Mouse (Mus musculus) intestine, embryonic 14.5 days (tissue): ENCODE data around the gene Dzip1l. TPM values are rescaled to one million over a fixed set of nuclear protein-coding genes. Genes with fewer than 3 reads are reported as not detected.
A peak's percentile ranks its signal among the peaks of the same experiment; 100 is the strongest.

Experiments
- ATAC-seq: fragments of 200-750 bp; cut with Nextera tagmentation; replicated peaks from 2 replicates; pipeline ENCODE4 v1.8.0; 2017; ENCODE audit warnings: low read depth, moderate number of reproducible peaks, moderate TSS enrichment, moderate library complexity; ENCODE audit not compliant: low FRiP score, low TSS enrichment
- DNase-seq: peaks from one replicate; pipeline ENCODE4 v3.0.0-alpha.2; 2018; ENCODE audit warnings: low spot score
- H3K27ac ChIP-seq: fragments of 300-500 bp; sonication (generic); 2 replicates; pipeline ENCODE4 v1.5.1; 2014; ENCODE audit warnings: low read depth, mild to moderate bottlenecking, control low read depth
- H3K27me3 ChIP-seq: fragments of 300-500 bp; sonication (generic); replicated peaks from 2 replicates; pipeline ENCODE4 v1.6.1; 2014; ENCODE audit warnings: low read length, control low read depth; ENCODE audit not compliant: control insufficient read depth, insufficient read depth
- H3K36me3 ChIP-seq: fragments of 300-500 bp; sonication (generic); 2 replicates; pipeline ENCODE4 v1.6.1; 2014; ENCODE audit warnings: low read length, control low read depth; ENCODE audit not compliant: control insufficient read depth, insufficient read depth
- H3K4me1 ChIP-seq: fragments of 300-500 bp; sonication (generic); replicated peaks from 2 replicates; pipeline ENCODE4 v1.6.1; 2014; ENCODE audit warnings: low read length, control low read depth, mixed read lengths; ENCODE audit not compliant: control insufficient read depth, insufficient read depth
- H3K4me2 ChIP-seq: fragments of 300-500 bp; sonication (generic); 2 replicates; pipeline ENCODE4 v1.6.1; 2014; ENCODE audit warnings: low read length
- H3K4me3 ChIP-seq: fragments of 300-500 bp; sonication (generic); 2 replicates; pipeline ENCODE4 v1.5.1; 2014; ENCODE audit warnings: low read depth, low read length, control low read depth, mixed read lengths
- H3K9ac ChIP-seq: fragments of 300-500 bp; sonication (generic); 2 replicates; pipeline ENCODE4 v1.6.1; 2014; ENCODE audit warnings: mild to moderate bottlenecking, low read length
- H3K9me3 ChIP-seq: fragments of 300-500 bp; sonication (generic); 2 replicates; pipeline ENCODE4 v1.6.1; 2016; ENCODE audit warnings: low read length, control low read depth; ENCODE audit not compliant: control insufficient read depth
- WGBS: fragments of 180-500 bp; shearing (Covaris S2); extraction: QIAGEN DNeasy Blood & Tissue Kit; methylation state at CpG from one replicate; pipeline ENCODE4 v1.1.7; 2014; 5-methylcytosine and 5-hydroxymethylcytosine counted together
- polyA plus RNA-seq: library from polyadenylated mRNA; unstranded; fragments of >200 nt; fragmentation: Nextera tagmentation; extraction: Ambion mirVana; gene quantifications from 2 replicates; pipeline ENCODE4 v1.2.1, GENCODE M21; 2014

Gene Dzip1l
- polyA plus RNA-seq, 1 experiment from 2014 or later: 14.3 TPM

GRCm38 (mm10) chr9:99694961-99695360, 65.7 kb downstream of the Dzip1l start:
- Histone ChIP-seq H3K4me1 (no peaks in the 10 kb centered on the region), H3K27ac (no peak overlapping the region), H3K4me2 (no peak overlapping the region), H3K9ac (no peak overlapping the region), H3K36me3 (no peaks in the 10 kb centered on the region), H3K9me3 (no peaks in the 10 kb centered on the region), H3K4me3 (no peak overlapping the region), H3K27me3 (no peaks in the 10 kb centered on the region)
- 62% methylated on average over 7 of the region's 7 CpGs for WGBS
- ATAC-seq: no peak
- no peak for DNase-seq

GRCm38 (mm10) chr9:99699752-99700389, 70.6 kb downstream of the Dzip1l start:
- WGBS: 81% methylated on average over 2 of the region's 2 CpGs
- Histone ChIP-seq H3K36me3 (no peaks in the 10 kb centered on the region), H3K4me2 (no peak overlapping the region), H3K27me3 (no peaks in the 10 kb centered on the region), H3K9me3 (no peaks in the 10 kb centered on the region), H3K4me3 (no peak overlapping the region), H3K27ac (no peak overlapping the region), H3K4me1 (no peaks in the 10 kb centered on the region), H3K9ac (no peak overlapping the region)
- ATAC-seq: no peak
- DNase-seq: no peak

- no peak for ATAC-seq
Measured at GRCm38 (mm10) chr9:99701187-99701586, 71.9 kb downstream of the Dzip1l start.

GRCm38 (mm10) chr9:99702215-99702614, 72.9 kb downstream of the Dzip1l start:
- Histone ChIP-seq H3K27ac (no peak overlapping the region), H3K9me3 (no peaks in the 10 kb centered on the region), H3K4me1 (no peaks in the 10 kb centered on the region), H3K36me3 (no peaks in the 10 kb centered on the region), H3K4me3 (no peak overlapping the region), H3K27me3 (no peaks in the 10 kb centered on the region), H3K9ac (no peak overlapping the region), H3K4me2 (no peak overlapping the region)
- DNase-seq (no peak), ATAC-seq (0 out of 2 replicates have a peak, but pooled peaks have one; percentile 27)
- 75% methylated on average over 6 of the region's 6 CpGs for WGBS

More at GRCm38 (mm10) chr9:99701187-99701586, 71.9 kb downstream of the Dzip1l start:
- WGBS: 84% methylated on average over 2 of the region's 2 CpGs
- Histone ChIP-seq H3K4me2 (no peak overlapping the region), H3K36me3 (no peaks in the 10 kb centered on the region), H3K27me3 (no peaks in the 10 kb centered on the region), H3K4me1 (no peaks in the 10 kb centered on the region), H3K27ac (no peak overlapping the region), H3K4me3 (no peak overlapping the region), H3K9me3 (no peaks in the 10 kb centered on the region), H3K9ac (no peak overlapping the region)
- DNase-seq: no peak

GRCm38 (mm10) chr9:99703711-99704110, 74.4 kb downstream of the Dzip1l start:
- H3K4me1 ChIP-seq: no peaks in the 10 kb centered on the region
- H3K4me3 ChIP-seq: no peak overlapping the region
- no peaks in the 10 kb centered on the region for H3K27me3 ChIP-seq
- H3K27ac ChIP-seq: no peak overlapping the region
- no peaks in the 10 kb centered on the region for H3K36me3 ChIP-seq
- no peak overlapping the region for H3K4me2 ChIP-seq
- ATAC-seq: no peak
- 76% methylated on average over 6 of the region's 6 CpGs for WGBS
- no peak for DNase-seq
- H3K9me3 ChIP-seq: no peaks in the 10 kb centered on the region
- no peak overlapping the region for H3K9ac ChIP-seq

- no peak overlapping the region for H3K4me2 ChIP-seq
- no peak overlapping the region for H3K9ac ChIP-seq
- no peak for ATAC-seq
- no peak for DNase-seq
- no peaks in the 10 kb centered on the region for H3K36me3 ChIP-seq
- WGBS: 91% methylated on average over 6 of the region's 6 CpGs
- no peak overlapping the region for H3K27ac ChIP-seq
- no peaks in the 10 kb centered on the region for H3K27me3 ChIP-seq
- H3K9me3 ChIP-seq: no peaks in the 10 kb centered on the region
- H3K4me3 ChIP-seq: no peak overlapping the region
- no peaks in the 10 kb centered on the region for H3K4me1 ChIP-seq
Measured at GRCm38 (mm10) chr9:99706264-99706663, 77.0 kb downstream of the Dzip1l start.

- no peaks in the 10 kb centered on the region for H3K36me3 ChIP-seq
- no peak overlapping the region for H3K4me2 ChIP-seq
- H3K27ac ChIP-seq: no peak overlapping the region
- no peaks in the 10 kb centered on the region for H3K27me3 ChIP-seq
- H3K9ac ChIP-seq: no peak overlapping the region
- H3K4me3 ChIP-seq: no peak overlapping the region
- ATAC-seq (no peak), DNase-seq (no peak)
- no peaks in the 10 kb centered on the region for H3K4me1 ChIP-seq
- no peaks in the 10 kb centered on the region for H3K9me3 ChIP-seq
- WGBS: 73% methylated on average over 11 of the region's 11 CpGs
Measured at GRCm38 (mm10) chr9:99707425-99708126, 78.3 kb downstream of the Dzip1l start.

- H3K4me3 ChIP-seq: no peak overlapping the region
- peak; percentile 43; the same call in 1 of the 2 replicates for ATAC-seq
Measured at GRCm38 (mm10) chr9:99709588-99710248, 80.4 kb downstream of the Dzip1l start.

More at GRCm38 (mm10) chr9:99709588-99710248, 80.4 kb downstream of the Dzip1l start:
- 82% methylated on average over 22 of the region's 22 CpGs for WGBS
- Histone ChIP-seq H3K4me1 (no peaks in the 10 kb centered on the region), H3K9me3 (no peaks in the 10 kb centered on the region), H3K27ac (no peak overlapping the region), H3K36me3 (no peaks in the 10 kb centered on the region), H3K9ac (no peak overlapping the region), H3K4me2 (no peak overlapping the region), H3K27me3 (no peaks in the 10 kb centered on the region)
- DNase-seq: no peak
